Mouse (Mus musculus) c-Kit-positive CD71-positive TER-119-positive erythroid progenitor cells, embryonic 14.5 days (primary cell): ENCODE data around the gene Plekhm1.
"Not testable (repeated sequence)": the region's sequence is repeated elsewhere in the genome, so short reads cannot be mapped to it uniquely, and the experiment has no call there.

Experiments used
- DNase-seq: peaks from one replicate; pipeline ENCODE4 v3.0.0-alpha.2; 2013; ENCODE audit warnings: low spot score

Plekhm1 gene

GRCm38 (mm10) chr11:103339414-103340119 lies 72.9 kb downstream of the Plekhm1 start:
- no peak for DNase-seq

- no peak for DNase-seq
Measured at GRCm38 (mm10) chr11:103338671-103339070, 73.8 kb downstream of the Plekhm1 start.

- DNase-seq = no peak
Measured at GRCm38 (mm10) chr11:103338119-103338518, 74.4 kb downstream of the Plekhm1 start.

- DNase-seq = no peak
Measured at GRCm38 (mm10) chr11:103337180-103337579, 75.3 kb downstream of the Plekhm1 start.

- no peak for DNase-seq
Measured at GRCm38 (mm10) chr11:103335561-103335960, 76.9 kb downstream of the Plekhm1 start.

GRCm38 (mm10) chr11:103334925-103335324 lies 77.6 kb downstream of the Plekhm1 start:
- no peak for DNase-seq

GRCm38 (mm10) chr11:103333719-103334398 lies 78.6 kb downstream of the Plekhm1 start:
- DNase-seq = no peak

- no peak for DNase-seq
Measured at GRCm38 (mm10) chr11:103332890-103333651, 79.4 kb downstream of the Plekhm1 start.

- DNase-seq = peak; percentile 58
Measured at GRCm38 (mm10) chr11:103332186-103332889, 80.1 kb downstream of the Plekhm1 start.

GRCm38 (mm10) chr11:103331502-103332185 lies 80.8 kb downstream of the Plekhm1 start:
- DNase-seq = no peak

GRCm38 (mm10) chr11:103330651-103331319 lies 81.7 kb downstream of the Plekhm1 start:
- no peak for DNase-seq

- peak; percentile 55 for DNase-seq
Measured at GRCm38 (mm10) chr11:103326950-103327349, 85.5 kb downstream of the Plekhm1 start.

- DNase-seq = peak; percentile 20
Measured at GRCm38 (mm10) chr11:103325172-103325571, 87.3 kb downstream of the Plekhm1 start.

GRCm38 (mm10) chr11:103324723-103325122 lies 87.8 kb downstream of the Plekhm1 start:
- no peak for DNase-seq

GRCm38 (mm10) chr11:103322832-103323231 lies 89.7 kb downstream of the Plekhm1 start:
- DNase-seq = not testable (repeated sequence)

- DNase-seq = no peak
Measured at GRCm38 (mm10) chr11:103320646-103321045, 91.8 kb downstream of the Plekhm1 start.

- no peak for DNase-seq
Measured at GRCm38 (mm10) chr11:103320196-103320595, 92.3 kb downstream of the Plekhm1 start.

GRCm38 (mm10) chr11:103318042-103318441 lies 94.4 kb downstream of the Plekhm1 start:
- no peak for DNase-seq

GRCm38 (mm10) chr11:103315379-103315778 lies 97.1 kb downstream of the Plekhm1 start:
- no peak for DNase-seq

GRCm38 (mm10) chr11:103314736-103315374 lies 97.6 kb downstream of the Plekhm1 start:
- DNase-seq = no peak
